Mouse (Mus musculus) thymus, postnatal 36 days (tissue): ENCODE measurements around the gene Vinac1.
"Not testable (repeated sequence)": the region's sequence is repeated elsewhere in the genome, so short reads cannot be mapped to it uniquely, and the experiment has no call there.

ENCODE experiments used
- DNase-seq, 2 experiments: peaks; one replicate each; pipeline ENCODE4 v3.0.0; 2022; ENCODE audit warnings: mixed read lengths in 2 of 2

Gene Vinac1

DNA sequence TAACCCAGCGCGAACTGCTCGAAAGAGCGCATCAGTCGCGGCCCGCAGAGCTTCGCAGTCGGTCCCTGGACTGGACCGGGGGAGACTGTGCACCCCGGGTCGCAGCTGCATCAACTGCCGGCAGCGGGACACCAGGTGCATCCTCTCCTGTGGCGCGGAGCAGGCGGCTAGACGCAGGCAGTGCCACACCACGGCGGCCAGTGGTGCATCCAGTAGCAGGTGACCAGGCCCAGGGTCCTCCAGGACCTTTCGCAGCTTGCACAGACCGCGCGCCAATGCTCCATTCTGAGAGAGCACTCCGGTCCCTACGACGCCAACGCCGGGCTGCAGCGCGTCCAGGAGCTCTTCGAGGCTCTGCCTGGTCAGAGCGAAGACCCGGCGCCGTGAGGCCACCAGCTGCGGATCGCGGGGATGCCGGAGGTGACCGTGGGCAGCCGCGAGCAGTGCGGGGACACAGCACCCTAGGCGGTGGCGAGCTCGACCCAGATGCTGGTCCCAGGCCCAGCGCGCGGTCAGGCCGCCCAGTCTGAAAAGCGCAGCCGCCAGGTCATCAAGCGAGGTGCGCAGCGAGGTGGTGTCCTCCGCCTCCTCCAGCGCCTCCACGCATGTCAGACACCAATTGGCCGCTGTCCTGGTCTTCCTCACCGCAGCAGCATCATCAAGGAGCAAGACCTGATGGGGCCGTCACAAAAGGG lies 8.9 kb downstream of the Vinac1 start:
- peak; percentile 53 to 69 for DNase-seq

DNA sequence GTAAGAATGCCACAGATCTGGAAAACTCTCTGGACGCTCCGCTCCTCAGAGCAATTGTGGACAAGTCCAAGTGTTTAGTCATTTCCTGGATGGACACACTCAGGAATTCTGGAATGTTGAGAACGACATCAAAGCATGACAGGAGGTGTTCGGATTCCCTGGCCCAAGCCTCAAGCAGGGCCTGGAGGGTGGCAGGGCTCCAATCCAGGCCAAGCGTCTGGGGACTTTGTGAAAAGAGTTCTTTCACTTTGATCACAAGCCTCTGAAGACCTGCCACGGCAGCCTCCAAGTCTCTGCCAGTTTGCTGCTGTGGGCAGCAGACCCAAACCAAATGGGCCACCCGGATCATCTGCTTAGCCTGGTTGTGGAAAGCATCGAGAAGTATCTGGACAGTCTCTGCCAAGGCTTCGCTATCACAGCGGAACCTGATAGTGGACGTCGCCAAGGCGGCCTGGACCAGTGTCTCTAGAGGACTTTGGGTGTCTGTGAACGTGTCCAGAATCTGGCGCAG lies 9.5 kb downstream of the Vinac1 start:
- DNase-seq = peak in 1 of 2 experiments; percentile 10

DNA sequence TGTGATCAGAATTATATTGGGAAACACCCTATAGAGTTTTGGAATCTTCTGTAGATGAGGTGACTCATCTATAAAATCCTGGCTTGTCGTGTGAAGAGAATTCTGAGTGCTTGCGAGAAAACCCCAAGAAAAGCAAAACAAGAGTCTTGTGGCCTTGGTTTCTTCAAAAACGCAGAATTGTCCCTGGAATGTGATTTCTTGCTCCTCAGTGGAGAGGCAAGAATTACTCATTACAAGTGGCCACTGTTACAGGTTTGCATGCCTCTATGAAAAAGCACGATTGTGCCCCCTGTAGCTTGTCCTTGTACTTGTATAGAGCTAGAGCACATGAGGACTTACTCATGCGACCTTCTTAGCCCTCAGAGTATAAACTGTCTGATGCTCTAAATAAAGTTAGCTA lies 12.6 kb downstream of the Vinac1 start:
- no peak for DNase-seq

DNA sequence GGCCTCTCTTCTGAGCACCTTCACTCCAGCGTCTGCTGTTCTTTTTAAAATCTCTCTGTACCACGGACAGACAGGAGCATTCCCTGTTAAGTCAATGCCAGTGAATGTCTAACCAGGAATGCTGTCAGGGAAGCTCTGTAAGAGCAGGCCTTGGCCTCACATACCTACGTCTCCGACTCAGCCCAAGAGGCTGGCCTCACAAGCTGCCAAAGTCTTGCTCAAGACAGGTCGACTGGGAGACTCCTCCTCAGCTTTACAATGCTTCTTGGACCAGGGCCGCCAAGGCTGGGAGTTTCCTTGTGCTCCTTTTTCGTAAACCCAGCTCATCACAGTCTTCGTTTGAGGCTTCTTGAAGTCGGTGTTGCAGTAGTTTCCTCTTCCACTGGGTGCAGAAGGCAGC lies 23.2 kb downstream of the Vinac1 start:
- DNase-seq = no peak

DNA sequence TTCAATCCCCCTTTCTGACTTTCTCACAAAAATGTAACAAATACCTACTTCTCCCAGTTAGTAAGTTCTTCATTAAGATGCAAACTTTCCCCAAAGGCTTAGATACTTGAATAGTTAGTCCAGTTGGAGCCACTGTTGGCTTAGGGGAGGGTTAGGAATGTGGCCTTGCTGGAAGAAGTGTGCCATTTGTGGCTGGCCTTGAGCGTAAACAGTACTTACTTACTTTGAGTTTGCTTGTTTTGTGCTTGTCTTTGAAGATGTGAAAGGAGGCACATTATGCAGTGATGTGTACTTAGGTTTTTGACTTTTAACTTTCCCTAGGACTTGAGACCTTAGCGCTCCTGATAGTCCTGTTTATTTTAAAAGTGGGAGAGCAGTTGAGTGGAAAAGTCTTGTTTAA lies 27.9 kb downstream of the Vinac1 start:
- DNase-seq = no peak

DNA sequence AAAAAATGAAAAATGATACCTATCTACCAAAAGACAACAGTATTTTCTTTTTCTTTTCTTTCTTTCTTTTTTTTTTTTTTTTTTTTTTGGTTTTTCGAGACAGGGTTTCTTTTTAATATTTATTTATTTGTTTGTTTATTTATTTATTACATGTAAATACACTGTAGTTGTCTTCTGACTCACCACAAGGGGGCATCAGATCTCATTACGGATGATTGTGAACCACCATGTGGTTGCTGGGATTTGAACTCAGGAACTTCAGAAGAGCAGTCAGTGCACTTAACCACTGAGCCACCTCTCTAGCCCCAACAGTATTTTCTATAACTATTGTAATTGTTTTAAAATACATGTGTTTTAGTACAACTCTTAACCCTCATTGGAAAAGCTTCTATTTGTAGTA lies 39.1 kb downstream of the Vinac1 start:
- DNase-seq = not testable (repeated sequence)

DNA sequence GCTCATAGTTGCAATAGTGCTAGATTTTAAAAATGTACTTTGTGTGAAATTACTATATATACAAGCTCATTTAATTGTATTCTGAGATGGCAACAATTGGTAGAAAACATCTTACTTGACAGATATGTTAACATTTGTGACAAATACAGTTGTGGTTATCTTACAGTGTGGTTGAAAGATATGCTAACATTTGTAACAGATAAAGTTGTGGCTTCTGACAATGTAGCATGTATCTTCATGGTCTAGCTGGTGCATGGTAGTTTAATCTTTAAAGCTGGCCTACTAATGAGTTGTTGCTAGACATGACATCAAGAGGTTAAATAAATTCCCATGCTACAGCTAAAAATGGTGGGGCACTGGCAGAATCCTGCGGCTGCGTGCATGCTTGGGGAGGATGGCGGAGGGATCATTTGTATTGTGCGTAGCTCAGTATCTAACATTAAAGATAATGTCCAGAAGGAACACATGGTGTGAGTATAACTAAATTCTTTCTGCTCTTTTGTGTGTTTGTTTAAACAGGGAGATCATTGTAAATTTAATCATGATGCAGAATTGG lies 41.7 kb downstream of the Vinac1 start:
- DNase-seq = no peak

DNA sequence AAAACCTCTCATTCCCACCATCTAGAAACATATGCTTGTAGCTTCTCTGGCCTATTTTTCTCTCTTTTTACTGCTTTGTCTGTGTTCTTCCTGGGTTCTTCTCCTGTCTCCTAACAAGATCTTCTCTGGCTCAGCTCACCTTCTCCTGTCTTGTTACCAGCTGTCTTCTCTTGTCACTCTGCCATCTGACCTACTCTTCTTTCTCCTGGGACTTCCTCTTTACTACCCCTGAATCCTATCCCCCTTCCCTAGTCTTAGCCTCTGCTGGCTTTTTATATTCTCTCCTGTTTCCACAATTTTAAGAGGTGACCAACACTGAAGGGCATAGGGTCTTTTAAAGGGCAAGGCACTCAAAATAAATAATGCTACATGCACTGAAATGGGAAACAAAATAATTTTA lies 43.1 kb downstream of the Vinac1 start:
- DNase-seq = no peak

DNA sequence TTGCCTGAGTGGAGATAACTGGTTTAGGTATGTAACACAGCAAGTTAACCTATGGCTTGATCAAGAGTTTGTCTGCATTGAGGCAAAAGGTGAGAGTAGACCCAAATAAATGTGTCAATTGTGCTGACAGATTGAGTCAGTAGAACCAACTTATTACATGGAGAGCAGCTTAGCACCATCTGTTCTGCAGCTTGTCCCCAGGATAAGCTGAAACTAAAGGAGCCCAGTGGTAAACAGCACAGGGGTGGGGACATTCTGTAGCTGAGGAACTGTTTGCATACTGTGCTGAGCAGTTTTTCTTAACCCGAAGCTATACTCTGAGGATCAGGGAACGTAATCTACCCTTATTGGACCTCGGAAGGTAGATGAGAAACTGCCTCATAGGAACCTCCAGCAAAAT lies 63.2 kb downstream of the Vinac1 start:
- DNase-seq = no peak

DNA sequence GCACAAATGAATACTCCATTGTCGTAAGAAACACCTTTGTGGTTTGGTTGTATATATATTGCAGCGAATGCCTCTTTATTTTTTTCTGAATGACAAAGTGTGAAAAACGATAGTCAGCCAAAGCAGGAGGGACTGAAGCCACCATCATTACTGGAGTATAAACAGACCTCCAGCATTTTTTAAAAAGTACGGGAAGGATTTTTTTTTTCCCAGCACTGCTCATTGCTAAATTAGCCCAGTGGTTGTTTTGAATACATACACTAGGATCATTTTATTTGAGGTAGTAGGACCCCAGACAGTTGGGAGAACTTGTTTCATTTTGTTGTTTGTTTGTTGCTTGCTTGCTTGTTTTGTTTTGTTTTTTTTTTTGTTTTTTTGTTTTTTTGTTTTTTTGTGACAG lies 72.4 kb downstream of the Vinac1 start:
- DNase-seq = no peak
